Mouse (Mus musculus) CH12.LX (cell line): ENCODE results near the gene Celf2. TPM values are rescaled to one million over a fixed set of nuclear protein-coding genes. Genes with fewer than 3 reads are reported as not detected.

ENCODE experiments used
- DNase-seq: peaks from one replicate; pipeline ENCODE4 v3.0.0-alpha.2; 2013; ENCODE audit errors: extremely low read depth
- H3K27ac ChIP-seq: 2 replicates; pipeline ENCODE4 v1.5.1; 2012; ENCODE audit warnings: low read depth, mild to moderate bottlenecking, control low read depth, moderate library complexity; ENCODE audit not compliant: insufficient read depth
- H3K27me3 ChIP-seq: replicated peaks from 2 replicates; pipeline ENCODE3; 2012; ENCODE audit warnings: inconsistent platforms
- H3K36me3 ChIP-seq, 2 experiments: replicated peaks in 1 of 2; 2 replicates each; pipeline versions ENCODE3 to v1.6.1; 2012; ENCODE audit warnings: inconsistent platforms in 1 of 2, low read length in 1 of 2, mild to moderate bottlenecking in 1 of 2, mixed read lengths in 1 of 2, moderate library complexity in 1 of 2; ENCODE audit not compliant: control insufficient read depth in 1 of 2, insufficient read depth in 1 of 2
- H3K4me1 ChIP-seq, 2 experiments: 2 replicates each; pipeline ENCODE4 v1.6.1; 2012; ENCODE audit warnings: inconsistent platforms in 1 of 2, moderate library complexity in 1 of 2; ENCODE audit not compliant: insufficient read depth in 2 of 2, control insufficient read depth in 1 of 2
- H3K4me2 ChIP-seq: 2 replicates; pipeline ENCODE4 v1.6.1; 2012; ENCODE audit warnings: low read depth, mild to moderate bottlenecking, control low read depth; ENCODE audit not compliant: poor library complexity, insufficient read depth, severe bottlenecking
- H3K4me3 ChIP-seq, 3 experiments: fragments of 150-350 bp in 1 of 3; sonication (generic) in 1 of 3; replicated peaks in 1 of 3; 2 replicates each; pipeline versions ENCODE3 to v1.5.1; 2011 to 2012; ENCODE audit warnings: low read depth in 2 of 3, low read length in 2 of 3, mild to moderate bottlenecking in 2 of 3, moderate library complexity in 2 of 3, control low read depth in 1 of 3, improper control_type of control experiment in 1 of 3, inconsistent platforms in 1 of 3, mixed read lengths in 1 of 3; ENCODE audit not compliant: poor library complexity in 1 of 3
- H3K79me2 ChIP-seq: replicated peaks from 2 replicates; pipeline ENCODE4 v1.6.1; 2012; ENCODE audit warnings: mild to moderate bottlenecking, moderate library complexity; ENCODE audit not compliant: control insufficient read depth, poor library complexity, insufficient read depth, severe bottlenecking; ENCODE audit errors: extremely low read depth
- H3K9ac ChIP-seq: 2 replicates; pipeline ENCODE4 v1.6.1; 2012; ENCODE audit warnings: low read depth, mild to moderate bottlenecking, control low read depth, moderate library complexity; ENCODE audit not compliant: insufficient read depth
- H3K9me3 ChIP-seq: replicated peaks from 2 replicates; pipeline ENCODE3; 2012; ENCODE audit warnings: low read length, inconsistent platforms, mixed read lengths
- CHD1 ChIP-seq: IDR thresholded peaks from 2 replicates; pipeline ENCODE4 v1.6.1; 2012; ENCODE audit warnings: low read depth, low read length, improper control_type of control experiment, inconsistent platforms
- CHD2 ChIP-seq: IDR thresholded peaks from 2 replicates; pipeline ENCODE4 v1.6.1; 2011; ENCODE audit warnings: low read length, improper control_type of control experiment
- E2F4 ChIP-seq: IDR thresholded peaks from 2 replicates; pipeline ENCODE4 v1.6.1; 2011; ENCODE audit warnings: low read depth, low read length, improper control_type of control experiment; ENCODE audit not compliant: insufficient replicate concordance
- ELF1 ChIP-seq: IDR thresholded peaks from 2 replicates; pipeline ENCODE4 v1.6.1; 2014; ENCODE audit warnings: low read depth, mild to moderate bottlenecking, inconsistent platforms, low read length, improper control_type of control experiment
- EP300 ChIP-seq: IDR thresholded peaks from 2 replicates; pipeline ENCODE4 v1.6.1; 2011; ENCODE audit warnings: low read length, improper control_type of control experiment
- ETS1 ChIP-seq: conservative IDR thresholded peaks from 2 replicates; pipeline ENCODE4 v1.6.1; 2012; ENCODE audit warnings: low read depth, mild to moderate bottlenecking, inconsistent platforms, low read length, improper control_type of control experiment, moderate library complexity
- JUN ChIP-seq: IDR thresholded peaks from 2 replicates; pipeline ENCODE4 v1.6.1; 2011; ENCODE audit warnings: low read depth, mild to moderate bottlenecking, low read length, improper control_type of control experiment, moderate library complexity; ENCODE audit not compliant: insufficient read depth
- KAT2A ChIP-seq: IDR thresholded peaks from 2 replicates; pipeline ENCODE4 v1.6.1; 2012; ENCODE audit warnings: low read length, improper control_type of control experiment, inconsistent platforms; ENCODE audit not compliant: insufficient replicate concordance
- MAFK ChIP-seq: IDR thresholded peaks from 2 replicates; pipeline ENCODE4 v1.6.1; 2011; ENCODE audit warnings: low read length, improper control_type of control experiment; ENCODE audit not compliant: insufficient replicate concordance
- MAX ChIP-seq: IDR thresholded peaks from 2 replicates; pipeline ENCODE4 v1.6.1; 2011; ENCODE audit warnings: low read length, improper control_type of control experiment
- MAZ ChIP-seq: IDR thresholded peaks from 2 replicates; pipeline ENCODE4 v1.6.1; 2012; ENCODE audit warnings: low read depth, mild to moderate bottlenecking, inconsistent platforms, low read length, improper control_type of control experiment, moderate library complexity
- MEF2A ChIP-seq: IDR thresholded peaks from 2 replicates; pipeline ENCODE4 v1.6.1; 2014; ENCODE audit warnings: low read depth, mild to moderate bottlenecking, inconsistent platforms, low read length, improper control_type of control experiment, borderline replicate concordance
- NRF1 ChIP-seq: IDR thresholded peaks from 2 replicates; pipeline ENCODE4 v1.6.1; 2014; ENCODE audit warnings: low read depth, mild to moderate bottlenecking, inconsistent platforms, low read length, improper control_type of control experiment, moderate library complexity
- PAX5 ChIP-seq: IDR thresholded peaks from 2 replicates; pipeline ENCODE4 v1.6.1; 2012; ENCODE audit warnings: low read length, inconsistent platforms, mixed read lengths
- POLR2A ChIP-seq: IDR thresholded peaks from 2 replicates; pipeline ENCODE4 v1.6.1; 2011; ENCODE audit warnings: low read depth, mild to moderate bottlenecking, improper control_type of control experiment, low read length
- POLR2AphosphoS2 ChIP-seq: IDR thresholded peaks from 2 replicates; pipeline ENCODE4 v1.6.1; 2011; ENCODE audit warnings: low read depth, low read length, improper control_type of control experiment
- RAD21 ChIP-seq: IDR thresholded peaks from 2 replicates; pipeline ENCODE4 v1.6.1; 2011; ENCODE audit warnings: low read depth, mild to moderate bottlenecking, low read length, improper control_type of control experiment, moderate library complexity
- RCOR1 ChIP-seq: conservative IDR thresholded peaks from 2 replicates; pipeline ENCODE4 v1.6.1; 2012; ENCODE audit warnings: low read depth, mild to moderate bottlenecking, inconsistent platforms, low read length, improper control_type of control experiment
- SMC3 ChIP-seq: IDR thresholded peaks from 2 replicates; pipeline ENCODE4 v1.6.1; 2011; ENCODE audit warnings: low read depth, low read length, improper control_type of control experiment
- UBTF ChIP-seq: IDR thresholded peaks from 2 replicates; pipeline ENCODE4 v1.6.1; 2012; ENCODE audit warnings: low read depth, mild to moderate bottlenecking, inconsistent platforms, low read length, improper control_type of control experiment, moderate library complexity
- USF1 ChIP-seq: IDR thresholded peaks from 2 replicates; pipeline ENCODE4 v1.6.1; 2014; ENCODE audit warnings: low read depth, mild to moderate bottlenecking, inconsistent platforms, low read length, improper control_type of control experiment
- USF2 ChIP-seq: conservative IDR thresholded peaks from 2 replicates; pipeline ENCODE4 v1.6.1; 2011; ENCODE audit warnings: low read depth, low read length, improper control_type of control experiment
- ZC3H11A ChIP-seq: IDR thresholded peaks from 2 replicates; pipeline ENCODE4 v1.6.1; 2012; ENCODE audit warnings: low read depth, mild to moderate bottlenecking, inconsistent platforms, low read length, improper control_type of control experiment
- ZKSCAN1 ChIP-seq: IDR thresholded peaks from 2 replicates; pipeline ENCODE4 v1.6.1; 2012; ENCODE audit warnings: low read depth, inconsistent platforms, low read length, improper control_type of control experiment, borderline replicate concordance
- ZMIZ1 ChIP-seq: IDR thresholded peaks from 2 replicates; pipeline ENCODE4 v1.6.1; 2012; ENCODE audit warnings: low read depth, mild to moderate bottlenecking, inconsistent platforms, low read length, improper control_type of control experiment
- ZNF384 ChIP-seq: IDR thresholded peaks from 2 replicates; pipeline ENCODE4 v1.6.1; 2012; ENCODE audit warnings: low read depth, low read length, improper control_type of control experiment, inconsistent platforms
- dilution Hi-C: fragments of 300-500 bp; cut with MboI; formaldehyde crosslinking; loops from 2 replicates; pipeline ENCODE4 v1.14.3; 2020; ENCODE audit warnings: low sequenced_read_pairs; ENCODE audit not compliant: extremely low pct_unique_long_range_greater_than_20kb, extremely low pct_ligation_motif_present
- in situ Hi-C: fragments of 300-500 bp; cut with MboI; formaldehyde crosslinking; loops from 3 replicates; pipeline ENCODE4 v1.14.3; 2019; ENCODE audit warnings: low sequenced_read_pairs, low pct_ligation_motif_present, low pct_unique_long_range_greater_than_20kb, mixed read lengths
- polyA plus RNA-seq: library from polyadenylated mRNA; unstranded; fragments of >175 nt; gene quantifications from 2 replicates; pipeline ENCODE4 v1.2.1, GENCODE M21; 2012; ENCODE audit warnings: low read depth; ENCODE audit not compliant: insufficient read length
- total RNA-seq, 2 experiments: library from RNA; depleted of rRNA; stranded (reverse); fragments of 300-350 nt in 1 of 2; fragments of >200 nt in 1 of 2; gene quantifications; 2 replicates each; pipeline ENCODE4 v1.2.3; 2012 to 2014

Gene Celf2
- total and polyA plus RNA-seq, 3 experiments, result 51.0 to 143 (median 103) TPM

DNA sequence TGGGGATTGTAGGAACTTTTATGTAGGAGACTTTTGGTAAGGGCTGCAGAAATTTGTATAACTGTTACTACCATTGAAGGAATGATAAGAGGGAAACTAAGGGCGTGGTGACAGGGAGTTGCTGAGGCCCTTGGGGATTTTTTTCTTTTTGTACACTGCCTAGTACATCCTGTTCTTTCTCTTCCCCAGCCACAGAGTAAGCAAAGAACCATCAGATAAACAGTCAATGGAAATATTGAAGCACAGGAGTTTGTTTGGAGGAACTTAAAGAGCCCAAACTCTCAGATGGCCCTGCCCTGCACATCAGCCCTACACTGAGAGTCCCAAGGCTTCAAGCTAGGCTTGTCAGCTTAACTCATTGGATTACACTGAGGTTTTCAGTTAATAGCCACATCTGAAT lies 267.2 kb downstream of the Celf2 start:
- dilution Hi-C loops (no loop called here), in situ Hi-C loops (no loop called here)

DNA sequence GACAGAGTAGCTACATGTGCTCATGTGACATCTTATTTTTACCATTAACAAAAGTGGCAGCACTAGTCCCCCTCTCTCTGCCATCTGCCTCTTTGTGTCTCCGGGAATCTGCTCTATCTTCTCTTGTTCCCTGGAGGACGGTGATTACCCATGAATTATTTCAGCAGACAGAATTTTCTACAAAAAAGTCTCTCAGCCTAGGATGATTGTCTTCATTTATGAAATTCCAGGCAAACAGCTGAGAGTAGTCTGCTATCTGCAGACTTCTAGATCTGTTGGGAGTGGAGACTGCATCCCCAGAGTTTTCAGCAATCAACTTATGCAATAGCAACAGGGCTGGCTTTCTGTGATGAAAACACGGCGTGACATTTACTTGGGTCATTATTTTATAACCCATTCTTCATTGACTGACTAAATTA lies 267.8 kb downstream of the Celf2 start:
- Histone ChIP-seq H3K79me2 (no peaks in the 10 kb centered on the region), H3K27me3 (no peaks in the 10 kb centered on the region), H3K36me3 (no peaks in the 10 kb centered on the region), H3K9ac (no peak overlapping the region), H3K4me2 (no peak overlapping the region), H3K4me3 (no peak overlapping the region), H3K9me3 (no peaks in the 10 kb centered on the region), H3K27ac (no peak overlapping the region), H3K4me1 (peaks cover 2 to 49% of the 10 kb centered on the region in 2 experiments; a peak in 2 of 4 replicates)
- dilution Hi-C loops, result no loop called here
- in situ Hi-C loops, result no loop called here
- no peak for TF ChIP-seq SMC3
- TF ChIP-seq USF2, result no peak
- no peak for TF ChIP-seq ZMIZ1
- no peak for TF ChIP-seq MAFK
- no peak for TF ChIP-seq NRF1
- TF ChIP-seq RCOR1, result no peak
- no peak for TF ChIP-seq PAX5
- no peak for DNase-seq

More for the DNA sequence above, 267.2 kb downstream of the Celf2 start:
- H3K27me3 ChIP-seq, result no peaks in the 10 kb centered on the region
- H3K27ac ChIP-seq, result no peak overlapping the region
- TF ChIP-seq RAD21, result no peak
- TF ChIP-seq MAZ, result no peak
- no peak for TF ChIP-seq UBTF
- TF ChIP-seq RCOR1, result no peak
- TF ChIP-seq EP300, result no peak
- TF ChIP-seq ZKSCAN1, result no peak
- no peak for TF ChIP-seq MAX
- no peak for TF ChIP-seq MEF2A
- TF ChIP-seq ZNF384, result no peak
- TF ChIP-seq CHD1, result no peak
- TF ChIP-seq JUN, result no peak
- no peak for TF ChIP-seq ETS1
- no peak for TF ChIP-seq POLR2A
- no peak for TF ChIP-seq KAT2A
- no peak for TF ChIP-seq USF1
- no peak for TF ChIP-seq E2F4
- no peak for TF ChIP-seq POLR2AphosphoS2
- TF ChIP-seq ZC3H11A, result no peak
- TF ChIP-seq CHD2, result no peak
- no peak for TF ChIP-seq ELF1
- no peak overlapping the region for H3K9ac ChIP-seq
- no peaks in the 10 kb centered on the region for H3K36me3 ChIP-seq
- H3K4me3 ChIP-seq, result no peak overlapping the region
- H3K4me2 ChIP-seq, result no peak overlapping the region
- no peak for DNase-seq
- H3K79me2 ChIP-seq, result no peaks in the 10 kb centered on the region
- peaks cover 2 to 46% of the 10 kb centered on the region in 2 experiments; a peak in 2 of 4 replicates for H3K4me1 ChIP-seq
- H3K9me3 ChIP-seq, result no peaks in the 10 kb centered on the region
